24 mouse cellular contexts compared by ENCODE assay signal in genomic region chr10:119405612-119406011, GRCm38 (mm10). TPM values are rescaled to one million over a fixed set of nuclear protein-coding genes. Genes with fewer than 3 reads are reported as not detected.
DNase-seq lines count a peak whose midpoint lies in the region; ATAC-seq and TF ChIP-seq lines count a peak whose summit lies in the region.
"Had no signal": no experiment of that assay in that cellular context is flagged by ENCODE, and none has a peak within 500 bp of the region (broad histone marks: within the 10 kb centered on the region; RNA-seq: fewer than 3 reads in every experiment).

No protein-coding gene starts in this region.

- in situ Hi-C loops in CH12.LX (cut with MboI; ENCODE audit: low pct_ligation_motif_present, low pct_unique_long_range_greater_than_20kb, low sequenced_read_pairs) = no loop called here

- no peak overlapping the region for H3K27ac ChIP-seq in CH12.LX (ENCODE audit: insufficient read depth, low read depth)
- H3K27ac ChIP-seq: embryonic facial prominence, embryonic 13.5 days; embryonic facial prominence, embryonic 15.5 days; forebrain, embryonic 10.5 days; forebrain, embryonic 12.5 days had no signal

- no peaks in the 10 kb centered on the region for H3K27me3 ChIP-seq in C2C12 (ENCODE audit: control insufficient read depth, insufficient read depth, insufficient read length)
- no peaks in the 10 kb centered on the region for H3K27me3 ChIP-seq in CH12.LX (replicated peaks)
- H3K27me3 ChIP-seq in myocyte (ENCODE audit: control insufficient read depth, insufficient read depth, insufficient read length) = no peaks in the 10 kb centered on the region
- H3K27me3 ChIP-seq: embryonic facial prominence, embryonic 13.5 days; embryonic facial prominence, embryonic 15.5 days; forebrain, embryonic 12.5 days had no signal

- no peak for TF ChIP-seq CTCF in C2C12 (IDR thresholded peaks at IDR 0.05; ENCODE audit: control insufficient read depth, insufficient read depth, insufficient read length)
- TF ChIP-seq CTCF in CH12.LX (conservative IDR thresholded peaks at IDR 0.05 in 1 of 2, IDR thresholded peaks at IDR 0.05 in 1 of 2; ENCODE audit: low read depth in 2 of 2, low read length in 2 of 2) = no peak

- TF ChIP-seq POLR2A in CH12.LX (IDR thresholded peaks at IDR 0.05; ENCODE audit: low read depth, low read length) (peak; percentile 46; the same call in 1 of the 2 replicates), myocyte (IDR thresholded peaks at IDR 0.05; ENCODE audit: insufficient read length, low read depth) (peak; percentile 76)

- H3K36me3 ChIP-seq in C2C12 (ENCODE audit: control insufficient read depth, insufficient read depth) (no peaks in the 10 kb centered on the region), CH12.LX (replicated peaks in 1 of 2; ENCODE audit: control insufficient read depth in 1 of 2, insufficient read depth in 1 of 2, low read length in 1 of 2) (peaks cover 0 to 19% of the 10 kb centered on the region in 2 experiments), myocyte (ENCODE audit: control insufficient read depth, insufficient read depth) (no peaks in the 10 kb centered on the region)
- H3K36me3 ChIP-seq: embryonic facial prominence, embryonic 13.5 days; embryonic facial prominence, embryonic 15.5 days; forebrain, embryonic 10.5 days; forebrain, embryonic 12.5 days had no signal

- peaks cover 0 to 21% of the 10 kb centered on the region in 2 experiments; a peak in 2 of 4 replicates for H3K4me1 ChIP-seq in CH12.LX (ENCODE audit: control insufficient read depth in 1 of 2, insufficient read depth in 2 of 2)
- H3K4me1 ChIP-seq: embryonic facial prominence, embryonic 13.5 days had no signal

- H3K4me3 ChIP-seq in C2C12 (ENCODE audit: insufficient read depth, poor library complexity, severe bottlenecking) (peak overlapping the region; percentile 34), CH12.LX (replicated peaks in 1 of 3; ENCODE audit: low read depth in 2 of 3, low read length in 2 of 3, poor library complexity in 1 of 3) (peak overlapping the region; percentile 43 to 58 (median 50)), myocyte (peak overlapping the region; percentile 26)
- H3K4me3 ChIP-seq: embryonic facial prominence, embryonic 13.5 days; embryonic facial prominence, embryonic 15.5 days; erythroblast, embryonic 14.5 days; forebrain, embryonic 10.5 days; forebrain, embryonic 12.5 days had no signal

- peak overlapping the region; percentile 40 for H3ac ChIP-seq in C2C12 (ENCODE audit: control insufficient read depth, insufficient read length, low read depth)
- no peak overlapping the region for H3ac ChIP-seq in myocyte (ENCODE audit: control insufficient read depth, insufficient read length)

- ATAC-seq in frontal cortex, adult (ENCODE audit: low TSS enrichment) = no peak
- ATAC-seq: CD4-positive, CD25-positive, alpha-beta regulatory T cell, adult 4 months; forebrain, embryonic 14.5 days; forebrain, embryonic 16.5 days had no signal

- no peak overlapping the region for H3K9ac ChIP-seq in CH12.LX (ENCODE audit: insufficient read depth, low read depth)
- H3K9ac ChIP-seq: embryonic facial prominence, embryonic 13.5 days; embryonic facial prominence, embryonic 15.5 days; forebrain, embryonic 12.5 days had no signal

- TF ChIP-seq RAD21 in CH12.LX (IDR thresholded peaks at IDR 0.05; ENCODE audit: low read depth, low read length) = no peak

- no peaks in the 10 kb centered on the region for H3K9me3 ChIP-seq in CH12.LX (replicated peaks; ENCODE audit: low read length)
- H3K9me3 ChIP-seq: embryonic facial prominence, embryonic 13.5 days; embryonic facial prominence, embryonic 15.5 days; forebrain, embryonic 10.5 days; forebrain, embryonic 12.5 days had no signal

- peaks cover 6% of the 10 kb centered on the region for H3K79me2 ChIP-seq in C2C12 (ENCODE audit: control insufficient read depth, insufficient read depth)
- H3K79me2 ChIP-seq in CH12.LX (replicated peaks; ENCODE audit: control insufficient read depth, extremely low read depth, insufficient read depth, poor library complexity, severe bottlenecking) = no peaks in the 10 kb centered on the region
- H3K79me2 ChIP-seq in myocyte (ENCODE audit: control insufficient read depth, insufficient read depth) = no peaks in the 10 kb centered on the region

- H3K4me2 ChIP-seq in CH12.LX (ENCODE audit: insufficient read depth, low read depth, poor library complexity, severe bottlenecking) (no peak overlapping the region), myocyte (ENCODE audit: low read depth) (peak overlapping the region; percentile 62)
- H3K4me2 ChIP-seq: embryonic facial prominence, embryonic 13.5 days; embryonic facial prominence, embryonic 15.5 days; forebrain, embryonic 12.5 days had no signal

- peak; percentile 82 for DNase-seq in CH12.LX (ENCODE audit: extremely low read depth)
- no peak for DNase-seq in yolk sac, embryonic 10.5 days (ENCODE audit: low spot score)
- DNase-seq: adrenal gland, adult 2 months; adrenal gland, postnatal 10 days; adrenal gland, postnatal 25 days; cerebellum, adult 11 months; cerebellum, adult 18-20 months; cerebellum, adult 8-10 months; cerebellum, adult 9-11 months; cerebellum, postnatal 14 days; cerebellum, postnatal 36 days; embryo, embryonic 11 days had no signal

- dilution Hi-C loops in CH12.LX (cut with MboI; ENCODE audit: extremely low pct_ligation_motif_present, extremely low pct_unique_long_range_greater_than_20kb, low sequenced_read_pairs) = no loop called here

- no peak for TF ChIP-seq EP300 in CH12.LX (IDR thresholded peaks at IDR 0.05; ENCODE audit: low read length)

- H3K79me3 ChIP-seq in C2C12 (ENCODE audit: low read depth) = no peaks in the 10 kb centered on the region

TF ChIP-seq in C2C12, 6 proteins besides CTCF, POLR2A, EP300 and RAD21:
- TF ChIP-seq MAX (IDR thresholded peaks at IDR 0.05) = peak; percentile 54
- TF ChIP-seq MYOG (IDR thresholded peaks at IDR 0.05; ENCODE audit: control insufficient read depth, extremely low read depth, insufficient read length) = no peak

TF ChIP-seq in CH12.LX, 34 proteins besides CTCF, POLR2A, EP300 and RAD21 (continues in another document):
- TF ChIP-seq E2F4 (IDR thresholded peaks at IDR 0.05; ENCODE audit: insufficient replicate concordance, low read depth, low read length) = no peak
- no peak for TF ChIP-seq ZMIZ1 (IDR thresholded peaks at IDR 0.05; ENCODE audit: low read depth, low read length)
- no peak for TF ChIP-seq IRF4 (IDR thresholded peaks at IDR 0.05; ENCODE audit: low read depth, low read length)
- no peak for TF ChIP-seq CHD2 (IDR thresholded peaks at IDR 0.05; ENCODE audit: low read length)
- TF ChIP-seq PAX5 (IDR thresholded peaks at IDR 0.05; ENCODE audit: low read length) = no peak
- no peak for TF ChIP-seq GABPA (IDR thresholded peaks at IDR 0.05; ENCODE audit: insufficient replicate concordance, low read depth, low read length)
- no peak for TF ChIP-seq MXI1 (IDR thresholded peaks at IDR 0.05; ENCODE audit: low read depth, low read length)
- no peak for TF ChIP-seq TCF12 (IDR thresholded peaks at IDR 0.05; ENCODE audit: low read depth, low read length)
- TF ChIP-seq MEF2A (IDR thresholded peaks at IDR 0.05; ENCODE audit: borderline replicate concordance, low read depth, low read length) = no peak
- TF ChIP-seq USF1 (IDR thresholded peaks at IDR 0.05; ENCODE audit: low read depth, low read length) = no peak
- TF ChIP-seq ZKSCAN1 (IDR thresholded peaks at IDR 0.05; ENCODE audit: borderline replicate concordance, low read depth, low read length) = no peak
- TF ChIP-seq MYC (IDR thresholded peaks at IDR 0.05; ENCODE audit: low read depth, low read length) = no peak
- peak; percentile 84 for TF ChIP-seq HCFC1 (IDR thresholded peaks at IDR 0.05; ENCODE audit: low read depth, low read length)
- TF ChIP-seq ZC3H11A (IDR thresholded peaks at IDR 0.05; ENCODE audit: low read depth, low read length) = no peak
- TF ChIP-seq NRF1 (IDR thresholded peaks at IDR 0.05; ENCODE audit: low read depth, low read length) = no peak
- no peak for TF ChIP-seq MAFK (IDR thresholded peaks at IDR 0.05; ENCODE audit: insufficient replicate concordance, low read length)
- no peak for TF ChIP-seq SMC3 (IDR thresholded peaks at IDR 0.05; ENCODE audit: low read depth, low read length)
- no peak for TF ChIP-seq SIN3A (IDR thresholded peaks at IDR 0.05; ENCODE audit: low read length)

TF ChIP-seq in myocyte, 11 proteins besides CTCF, POLR2A, EP300 and RAD21:
- TF ChIP-seq CEBPB (IDR thresholded peaks at IDR 0.05; ENCODE audit: insufficient read depth, poor library complexity, severe bottlenecking) = no peak
- no peak for TF ChIP-seq MYOG (IDR thresholded peaks at IDR 0.05; ENCODE audit: control insufficient read depth in 1 of 3, insufficient read depth in 1 of 3, insufficient read length in 2 of 3, low read depth in 2 of 3)
- no peak for TF ChIP-seq USF1 (IDR thresholded peaks at IDR 0.05; ENCODE audit: low read depth)
- TF ChIP-seq E2F4 (IDR thresholded peaks at IDR 0.05; ENCODE audit: insufficient read depth) = peak; percentile 40
- no peak for TF ChIP-seq REST (IDR thresholded peaks at IDR 0.05; ENCODE audit: insufficient read depth, insufficient read length)
- TF ChIP-seq MAX (IDR thresholded peaks at IDR 0.05; ENCODE audit: low read depth) = no peak
- TF ChIP-seq TCF3 (IDR thresholded peaks at IDR 0.05; ENCODE audit: insufficient read length, low read depth) = no peak
- TF ChIP-seq POLR2AphosphoS2 (IDR thresholded peaks at IDR 0.05; ENCODE audit: insufficient read length, low read depth) = peak; percentile 82
- no peak for TF ChIP-seq MYOD1 (IDR thresholded peaks at IDR 0.05; ENCODE audit: control insufficient read depth in 1 of 3, insufficient read length in 2 of 3, low read depth in 2 of 3)
- TF ChIP-seq SRF (IDR thresholded peaks at IDR 0.05; ENCODE audit: control insufficient read depth, insufficient read length, low read depth) = no peak
- TF ChIP-seq TCF12 (IDR thresholded peaks at IDR 0.05; ENCODE audit: insufficient read depth, poor library complexity, severe bottlenecking) = no peak

RNA-seq across cellular contexts. Expression of gene Grip1, which starts 48.0 kb away (rescaled TPM):
- 0.02 TPM for polyA plus RNA-seq in C2C12 (2012; fragmentation: generic; extraction: Trizol)
- total RNA-seq in CH12.LX (2012; rRNA removed) = 0.04 and 0.13 TPM in 2 replicates
- total RNA-seq in CH12.LX (2014; rRNA removed) = 0.09 and 0.12 TPM in 2 replicates
- polyA plus RNA-seq in CH12.LX (2012; ENCODE audit: insufficient read length, low read depth) = 0.18 and 0.33 TPM in 2 replicates
- 0.08 TPM for polyA plus RNA-seq in myocyte (2012; fragmentation: generic; extraction: Trizol)
- total RNA-seq: common myeloid progenitor, adult 5-6 weeks had no signal
- polyA plus RNA-seq: CD4-positive, CD25-positive, alpha-beta regulatory T cell, adult 4 months; erythroblast, embryonic 14.5 days had no signal
